Comparison of ENCODE assay signal across 29 mouse cellular contexts in genomic region chr10:107868904-107869303, GRCm38 (mm10). TPM values are rescaled to one million over a fixed set of nuclear protein-coding genes. Genes with fewer than 3 reads are reported as not detected.
A peak's percentile ranks its signal among the peaks of the same experiment; 100 is the strongest.
DNase-seq lines count a peak whose midpoint lies in the region; ATAC-seq and TF ChIP-seq lines count a peak whose summit lies in the region.
"Had no signal": no experiment of that assay in that cellular context is flagged by ENCODE, and none has a peak within 500 bp of the region (broad histone marks: within the 10 kb centered on the region; RNA-seq: fewer than 3 reads in every experiment).

No protein-coding gene starts in this region.

- H3K4me3 ChIP-seq in thymus, adult 2 months (ENCODE audit: control insufficient read depth, insufficient read depth, low read length) = no peak overlapping the region
- H3K4me3 ChIP-seq in midbrain, embryonic 13.5 days (replicated peaks) = no peak overlapping the region
- H3K4me3 ChIP-seq: embryonic facial prominence, embryonic 13.5 days; erythroblast, embryonic 14.5 days; forebrain, embryonic 13.5 days; heart, embryonic 15.5 days; intestine, embryonic 15.5 days; limb, embryonic 13.5 days; liver, embryonic 12.5 days; midbrain, embryonic 15.5 days; neural tube, embryonic 13.5 days had no signal

- peak overlapping the region; percentile 96 for H3K27ac ChIP-seq in thymus, adult 2 months (ENCODE audit: control insufficient read depth, insufficient read depth, low read length)
- no peak overlapping the region for H3K27ac ChIP-seq in midbrain, embryonic 13.5 days
- H3K27ac ChIP-seq: embryonic facial prominence, embryonic 13.5 days; forebrain, embryonic 13.5 days; heart, embryonic 15.5 days; hindbrain, embryonic 14.5 days; intestine, embryonic 15.5 days; limb, embryonic 13.5 days; liver, embryonic 12.5 days; midbrain, embryonic 15.5 days; neural tube, embryonic 13.5 days had no signal

- H3K36me3 ChIP-seq in thymus, adult 2 months (ENCODE audit: control insufficient read depth, insufficient read depth, low read length) = no peaks in the 10 kb centered on the region
- no peaks in the 10 kb centered on the region for H3K36me3 ChIP-seq in midbrain, embryonic 13.5 days
- H3K36me3 ChIP-seq: embryonic facial prominence, embryonic 13.5 days; heart, embryonic 15.5 days; intestine, embryonic 15.5 days; limb, embryonic 13.5 days; liver, embryonic 12.5 days; midbrain, embryonic 15.5 days; neural tube, embryonic 13.5 days had no signal

- WGBS in thymus, adult 2 months = 47% methylated on average over 8 of the region's 8 CpGs
- 94% methylated on average over 8 of the region's 8 CpGs for WGBS in midbrain, embryonic 13.5 days

- no peaks in the 10 kb centered on the region for H3K27me3 ChIP-seq in thymus, adult 2 months (ENCODE audit: control insufficient read depth, insufficient read depth, low read length)
- no peaks in the 10 kb centered on the region for H3K27me3 ChIP-seq in midbrain, embryonic 13.5 days
- H3K27me3 ChIP-seq: embryonic facial prominence, embryonic 13.5 days; forebrain, embryonic 13.5 days; heart, embryonic 15.5 days; intestine, embryonic 15.5 days; limb, embryonic 13.5 days; liver, embryonic 12.5 days; midbrain, embryonic 15.5 days; neural tube, embryonic 13.5 days had no signal

- H3K4me2 ChIP-seq in midbrain, embryonic 13.5 days (replicated peaks) = no peak overlapping the region
- H3K4me2 ChIP-seq: embryonic facial prominence, embryonic 13.5 days; forebrain, embryonic 13.5 days; heart, embryonic 15.5 days; hindbrain, embryonic 14.5 days; intestine, embryonic 15.5 days; limb, embryonic 13.5 days; liver, embryonic 12.5 days; lung, embryonic 14.5 days; midbrain, embryonic 15.5 days; neural tube, embryonic 13.5 days had no signal

- no peaks in the 10 kb centered on the region for H3K9me3 ChIP-seq in midbrain, embryonic 13.5 days
- H3K9me3 ChIP-seq: embryonic facial prominence, embryonic 13.5 days; forebrain, embryonic 13.5 days; heart, embryonic 15.5 days; intestine, embryonic 15.5 days; limb, embryonic 13.5 days; liver, embryonic 12.5 days; midbrain, embryonic 15.5 days; neural tube, embryonic 13.5 days had no signal

- ATAC-seq in midbrain, embryonic 13.5 days = no peak
- ATAC-seq: forebrain, embryonic 13.5 days; intestine, embryonic 15.5 days; liver, embryonic 12.5 days; midbrain, embryonic 15.5 days had no signal

- TF ChIP-seq POLR2A in thymus, adult 2 months (IDR thresholded peaks at IDR 0.05; ENCODE audit: control insufficient read depth, extremely low read depth, insufficient read depth, low read length, poor library complexity) = no peak

- H3K4me1 ChIP-seq in thymus, adult 2 months (replicated peaks; ENCODE audit: control insufficient read depth, insufficient read depth, low read length) = peaks cover 9% of the 10 kb centered on the region
- H3K4me1 ChIP-seq in midbrain, embryonic 13.5 days (replicated peaks) = no peaks in the 10 kb centered on the region
- H3K4me1 ChIP-seq: embryonic facial prominence, embryonic 13.5 days; forebrain, embryonic 13.5 days; heart, embryonic 15.5 days; intestine, embryonic 15.5 days; limb, embryonic 13.5 days; liver, embryonic 12.5 days; midbrain, embryonic 15.5 days; neural tube, embryonic 13.5 days had no signal

- TF ChIP-seq CTCF in thymus, adult 2 months (IDR thresholded peaks at IDR 0.05; ENCODE audit: borderline replicate concordance, control insufficient read depth, extremely low read depth, insufficient read depth, low read length, poor library complexity) = no peak

- peak; percentile 61 for DNase-seq in thymus, adult 2 months
- DNase-seq in thymus, postnatal 0 days (ENCODE audit: low spot score) = no peak
- peak; percentile 57 for DNase-seq in induced T-regulatory cell, adult 2 months (ENCODE audit: low read depth)
- peak; percentile 12 to 14 for DNase-seq in thymus, postnatal 10 days (ENCODE audit: low spot score in 2 of 2)
- no peak for DNase-seq in embryo, embryonic 10 days (ENCODE audit: low spot score)
- DNase-seq in left cerebral cortex, postnatal 14 days (ENCODE audit: low spot score in 2 of 2) = no peak
- DNase-seq: adrenal gland, postnatal 36 days; cerebellum, adult 11 months; cerebellum, postnatal 14 days; embryo, embryonic 11 days; heart, postnatal 36 days; kidney, adult 8-10 months; kidney, postnatal 36 days; layer of hippocampus, postnatal 36 days; lung, embryonic 14.5 days had no signal

- intact Hi-C loops in left cerebral cortex, postnatal 14 days (cut with DNase I) = no loop called here

- no peak overlapping the region for H3K9ac ChIP-seq in midbrain, embryonic 13.5 days (replicated peaks)
- H3K9ac ChIP-seq: embryonic facial prominence, embryonic 13.5 days; forebrain, embryonic 13.5 days; heart, embryonic 15.5 days; hindbrain, embryonic 14.5 days; intestine, embryonic 15.5 days; limb, embryonic 13.5 days; liver, embryonic 12.5 days; lung, embryonic 14.5 days; midbrain, embryonic 15.5 days; neural tube, embryonic 13.5 days had no signal

RNA-seq across cellular contexts. Expression of gene Otogl, which starts 43.0 kb away (rescaled TPM):
- polyA plus RNA-seq in thymus, adult 2 months (2012; rRNA removed) = 0.03 and 0.04 TPM in 2 replicates
- 0.04 TPM in 1 of 2 replicates, not detected in the other for polyA plus RNA-seq in thymus, postnatal 0 days (2015; fragmentation: Nextera tagmentation; extraction: Ambion mirVana)
- 0.03 TPM in 2 replicates for polyA plus RNA-seq in midbrain, embryonic 13.5 days (2015; fragmentation: Nextera tagmentation; extraction: Ambion mirVana)
- under 1 TPM; 0.31 to 0.36 TPM for total RNA-seq in left cerebral cortex, postnatal 14 days (2021)
- total RNA-seq: megakaryocyte-erythroid progenitor cell, adult 5-6 weeks; MEL had no signal
- polyA plus RNA-seq: erythroblast, embryonic 14.5 days; forebrain, embryonic 13.5 days; midbrain, embryonic 15.5 days; neural tube, embryonic 13.5 days; spleen, adult 2 months had no signal

Comparison
In these comparisons a context has a peak if more than half of its experiments do, and no peak if none do; other contexts are left out.
1. DNase-seq: peak in thymus, adult 2 months (single experiment), induced T-regulatory cell, adult 2 months (single experiment) and thymus, postnatal 10 days (2 of 2); none in thymus, postnatal 0 days (single experiment), embryo, embryonic 10 days (single experiment) and left cerebral cortex, postnatal 14 days (0 of 2).